Comparison of ENCODE assay signal across 8 mouse cellular contexts in the genomic region with DNA sequence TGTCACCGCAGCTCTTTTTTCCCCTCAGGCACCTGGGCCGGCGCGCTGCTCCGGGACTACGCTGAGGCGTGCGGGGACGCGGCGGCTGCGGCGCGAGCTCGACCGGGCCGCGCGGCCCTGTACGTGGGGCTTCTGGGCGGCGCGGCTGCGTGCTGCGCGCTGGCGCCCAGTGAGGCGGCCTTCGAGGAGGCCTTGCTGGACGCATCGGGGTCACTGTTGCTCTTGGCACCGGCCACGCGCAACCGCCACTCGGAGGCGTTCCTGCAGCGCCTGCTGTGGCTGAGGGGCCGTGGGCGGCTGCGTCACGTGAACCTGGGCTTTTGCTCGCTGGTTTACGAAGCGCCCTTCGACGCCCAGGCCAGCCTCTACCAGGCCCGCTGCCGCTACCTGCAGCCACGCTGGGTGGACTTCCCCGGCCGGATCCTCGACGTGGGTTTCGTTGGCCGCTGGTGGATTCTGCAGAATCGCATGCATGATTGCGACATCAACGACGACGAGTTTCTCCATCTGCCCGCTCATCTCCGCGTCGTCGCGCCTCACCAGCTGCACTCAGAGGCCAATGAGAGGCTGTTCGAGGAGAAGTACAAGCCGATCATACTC. TPM values are rescaled to one million over a fixed set of nuclear protein-coding genes. Genes with fewer than 3 reads are reported as not detected.
A peak's percentile ranks its signal among the peaks of the same experiment; 100 is the strongest.
DNase-seq lines count a peak whose midpoint lies in the region; ATAC-seq and TF ChIP-seq lines count a peak whose summit lies in the region.

No protein-coding gene starts in this region.

- no peaks in the 10 kb centered on the region for H3K9me3 ChIP-seq in embryonic facial prominence, embryonic 14.5 days (ENCODE audit: control insufficient read depth, low read length)
- H3K9me3 ChIP-seq in heart, postnatal 0 days (replicated peaks; ENCODE audit: control insufficient read depth, low read length), result no peaks in the 10 kb centered on the region
- no peaks in the 10 kb centered on the region for H3K9me3 ChIP-seq in lung, postnatal 0 days (ENCODE audit: low read length)

- peaks cover 16% of the 10 kb centered on the region for H3K4me1 ChIP-seq in embryonic facial prominence, embryonic 14.5 days (ENCODE audit: control insufficient read depth, insufficient read depth, low read length)
- H3K4me1 ChIP-seq in heart, postnatal 0 days (ENCODE audit: control insufficient read depth, insufficient read depth), result peaks cover 15% of the 10 kb centered on the region
- H3K4me1 ChIP-seq in lung, postnatal 0 days (ENCODE audit: insufficient read depth, low read depth, low read length), result 0 out of 2 replicates have a peak, but pooled peaks cover 6% of the 10 kb centered on the region

- no peak for TF ChIP-seq EP300 in heart, postnatal 0 days (IDR thresholded peaks at IDR 0.05; ENCODE audit: low read depth)
- TF ChIP-seq EP300 in lung, postnatal 0 days (IDR thresholded peaks at IDR 0.05), result no peak

- peaks cover 45% of the 10 kb centered on the region for H3K36me3 ChIP-seq in embryonic facial prominence, embryonic 14.5 days (ENCODE audit: control insufficient read depth, insufficient read depth, low read length)
- H3K36me3 ChIP-seq in heart, postnatal 0 days (replicated peaks; ENCODE audit: control insufficient read depth, insufficient read depth, low read length), result peaks cover 38% of the 10 kb centered on the region
- peaks cover 6% of the 10 kb centered on the region for H3K36me3 ChIP-seq in lung, postnatal 0 days (ENCODE audit: insufficient read depth, low read length)

- H3K4me3 ChIP-seq in embryonic facial prominence, embryonic 14.5 days (ENCODE audit: low read depth, low read length), result peak overlapping the region; percentile 96
- H3K4me3 ChIP-seq in heart, postnatal 0 days (ENCODE audit: low read depth, low read length), result peak overlapping the region; percentile 92
- peak overlapping the region; percentile 84 for H3K4me3 ChIP-seq in lung, postnatal 0 days (ENCODE audit: low read depth, low read length)

- peak; percentile 51 for ATAC-seq in embryonic facial prominence, embryonic 14.5 days (ENCODE audit: low read depth)
- peak; percentile 48 for ATAC-seq in heart, postnatal 0 days (ENCODE audit: insufficient read depth, low read depth)
- ATAC-seq in lung, postnatal 0 days, result peak; percentile 65

- WGBS in embryonic facial prominence, embryonic 14.5 days, result 2% methylated on average over 30 of the region's 69 CpGs
- 1% methylated on average over 65 of the region's 69 CpGs for WGBS in heart, postnatal 0 days
- whole genome bisulfite sequencing in lung, postnatal 0 days, result 1% methylated on average over 68 of the region's 69 CpGs

- peak overlapping the region; percentile 79 for H3K27ac ChIP-seq in embryonic facial prominence, embryonic 14.5 days (replicated peaks; ENCODE audit: low read depth, low read length)
- H3K27ac ChIP-seq in heart, postnatal 0 days (ENCODE audit: low read depth), result peak overlapping the region; percentile 89
- H3K27ac ChIP-seq in lung, postnatal 0 days (ENCODE audit: low read length), result peak overlapping the region; percentile 84

- peak overlapping the region; percentile 89 for H3K4me2 ChIP-seq in embryonic facial prominence, embryonic 14.5 days (ENCODE audit: low read depth, low read length)
- H3K4me2 ChIP-seq in heart, postnatal 0 days (ENCODE audit: low read depth, low read length), result peak overlapping the region; percentile 84
- peak overlapping the region; percentile 87 for H3K4me2 ChIP-seq in lung, postnatal 0 days (replicated peaks; ENCODE audit: low read depth, low read length)

- H3K27me3 ChIP-seq in embryonic facial prominence, embryonic 14.5 days (replicated peaks; ENCODE audit: control insufficient read depth, insufficient read depth, low read length), result no peaks in the 10 kb centered on the region
- no peaks in the 10 kb centered on the region for H3K27me3 ChIP-seq in heart, postnatal 0 days (ENCODE audit: control insufficient read depth, insufficient read depth, low read length)
- H3K27me3 ChIP-seq in lung, postnatal 0 days (replicated peaks; ENCODE audit: insufficient read depth, low read length), result no peaks in the 10 kb centered on the region

- no peak for TF ChIP-seq CTCF in heart, postnatal 0 days (IDR thresholded peaks at IDR 0.05; ENCODE audit: low read depth)
- no peak for TF ChIP-seq CTCF in lung, postnatal 0 days (IDR thresholded peaks at IDR 0.05)

- H3K9ac ChIP-seq in embryonic facial prominence, embryonic 14.5 days (ENCODE audit: low read depth, low read length), result peak overlapping the region; percentile 86
- H3K9ac ChIP-seq in heart, postnatal 0 days (replicated peaks; ENCODE audit: low read depth, low read length), result peak overlapping the region; percentile 75
- peak overlapping the region; percentile 79 for H3K9ac ChIP-seq in lung, postnatal 0 days (replicated peaks; ENCODE audit: low read depth)

- DNase-seq in 416B (ENCODE audit: low read depth), result peak; percentile 61
- peak; percentile 55 for DNase-seq in NIH3T3 (ENCODE audit: low read depth)
- DNase-seq in embryonic facial prominence, embryonic 14.5 days (ENCODE audit: low spot score), result peak; percentile 24
- DNase-seq in heart, postnatal 0 days (ENCODE audit: low spot score), result no peak
- DNase-seq in layer of hippocampus, adult 9-11 months, result peak; percentile 66
- peak; percentile 56 for DNase-seq in lung, postnatal 0 days (ENCODE audit: low spot score)
- peak; percentile 70 to 74 for DNase-seq in right cerebral cortex, adult 2 months (ENCODE audit: low spot score in 2 of 2)
- peak; percentile 41 for DNase-seq in yolk sac, embryonic 10.5 days (ENCODE audit: low spot score)

RNA-seq across cellular contexts. Expression of gene Yipf2, which starts 0.6 kb away (rescaled TPM):
- 16.0 and 18.2 TPM in 2 replicates for polyA plus RNA-seq in embryonic facial prominence, embryonic 14.5 days (2014; fragmentation: Nextera tagmentation; extraction: Ambion mirVana)
- total RNA-seq in heart, postnatal 0 days (2014; rRNA removed; ENCODE audit: low replicate concordance), result 12.3 and 17.6 TPM in 2 replicates
- polyA plus RNA-seq in heart, postnatal 0 days (2015; fragmentation: Nextera tagmentation; extraction: Ambion mirVana), result 9.1 and 11.9 TPM in 2 replicates
- polyA plus RNA-seq in lung, postnatal 0 days (2015; fragmentation: Nextera tagmentation; extraction: Ambion mirVana), result 28.3 and 30.3 TPM in 2 replicates

RNA-seq across cellular contexts. Expression of gene Timm29, which starts 0.7 kb away (rescaled TPM):
- polyA plus RNA-seq in embryonic facial prominence, embryonic 14.5 days (2014; fragmentation: Nextera tagmentation; extraction: Ambion mirVana), result 41.5 and 42.3 TPM in 2 replicates
- total RNA-seq in heart, postnatal 0 days (2014; rRNA removed; ENCODE audit: low replicate concordance), result 33.4 and 44.6 TPM in 2 replicates
- 23.2 and 23.7 TPM in 2 replicates for polyA plus RNA-seq in heart, postnatal 0 days (2015; fragmentation: Nextera tagmentation; extraction: Ambion mirVana)
- polyA plus RNA-seq in lung, postnatal 0 days (2015; fragmentation: Nextera tagmentation; extraction: Ambion mirVana), result 16.5 and 17.3 TPM in 2 replicates

RNA-seq across cellular contexts. Expression of gene Smarca4, which starts 22.7 kb away (rescaled TPM):
- 70.9 and 82.0 TPM in 2 replicates for polyA plus RNA-seq in embryonic facial prominence, embryonic 14.5 days (2014; fragmentation: Nextera tagmentation; extraction: Ambion mirVana)
- total RNA-seq in heart, postnatal 0 days (2014; rRNA removed; ENCODE audit: low replicate concordance), result 55.9 and 66.0 TPM in 2 replicates
- 22.2 and 22.9 TPM in 2 replicates for polyA plus RNA-seq in heart, postnatal 0 days (2015; fragmentation: Nextera tagmentation; extraction: Ambion mirVana)
- polyA plus RNA-seq in lung, postnatal 0 days (2015; fragmentation: Nextera tagmentation; extraction: Ambion mirVana), result 22.3 and 22.4 TPM in 2 replicates

RNA-seq across cellular contexts. Expression of gene Carm1, which starts 46.5 kb away (rescaled TPM):
- polyA plus RNA-seq in embryonic facial prominence, embryonic 14.5 days (2014; fragmentation: Nextera tagmentation; extraction: Ambion mirVana), result 55.7 and 57.1 TPM in 2 replicates
- total RNA-seq in heart, postnatal 0 days (2014; rRNA removed; ENCODE audit: low replicate concordance), result 49.5 and 78.3 TPM in 2 replicates
- 11.3 and 12.7 TPM in 2 replicates for polyA plus RNA-seq in heart, postnatal 0 days (2015; fragmentation: Nextera tagmentation; extraction: Ambion mirVana)
- 10.8 and 12.2 TPM in 2 replicates for polyA plus RNA-seq in lung, postnatal 0 days (2015; fragmentation: Nextera tagmentation; extraction: Ambion mirVana)
